Mouse (Mus musculus) adrenal gland, postnatal 14 days (tissue): ENCODE measurements at regions not wholly inside any gene's neighbourhood (a gene's known extent, or its start where the extent isn't known, plus 50 kb on each side); places are given as distances from the start of the nearest gene placed in this dataset.

Source experiments
- DNase-seq: peaks from one replicate; pipeline ENCODE4 v3.0.0; 2021; ENCODE audit warnings: mixed read lengths

DNA sequence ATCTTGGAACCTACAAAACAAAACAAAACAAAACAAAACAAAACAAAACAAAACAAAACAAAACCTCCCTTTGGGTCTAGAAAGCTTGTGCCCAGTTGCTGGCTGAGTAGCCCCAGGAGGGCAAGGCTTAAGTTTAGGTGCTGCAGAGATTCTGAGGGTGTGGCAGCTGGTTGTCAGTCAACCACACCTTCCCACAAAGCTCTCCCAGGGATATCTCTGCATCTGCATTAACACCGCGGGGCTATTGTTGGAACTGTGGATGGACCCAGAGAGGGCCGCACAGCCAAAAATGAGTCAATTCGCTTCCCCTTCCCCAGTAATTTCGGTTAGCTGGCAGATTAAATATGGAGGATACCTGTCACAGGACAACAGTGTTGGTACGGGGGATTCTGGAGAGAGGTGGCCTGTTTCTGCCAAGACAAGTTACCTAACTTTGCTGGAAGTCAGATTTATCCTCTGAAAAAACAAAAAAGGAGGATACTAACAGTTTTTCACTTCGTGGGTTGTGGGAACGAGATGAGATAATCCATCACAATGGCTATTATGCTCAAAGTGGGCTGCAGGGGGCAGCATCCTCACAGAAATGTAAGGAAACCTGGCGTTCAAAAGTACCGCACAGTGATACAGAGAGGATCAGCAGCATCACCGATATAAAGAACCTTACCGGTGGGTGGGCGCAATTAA, 96.7 kb downstream of the 1500009L16Rik start:
- DNase-seq = peak; percentile 80

DNA sequence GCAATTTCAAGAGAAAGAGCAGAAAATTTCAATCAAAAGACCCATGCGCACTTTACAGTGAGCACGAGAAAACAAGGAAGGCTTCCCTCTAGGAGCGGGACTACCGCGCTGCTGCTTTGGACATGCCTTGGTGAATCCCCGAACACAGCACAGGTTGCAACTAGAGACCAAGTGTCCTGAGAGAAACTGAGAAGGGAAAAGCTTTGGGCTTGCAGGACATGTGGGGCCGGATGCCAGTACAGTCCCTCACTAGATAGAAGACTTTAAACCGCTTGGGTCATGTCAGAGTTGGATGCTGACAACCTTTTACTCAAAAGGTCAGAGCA, 97.2 kb downstream of the 1500009L16Rik start:
- DNase-seq = no peak

DNA sequence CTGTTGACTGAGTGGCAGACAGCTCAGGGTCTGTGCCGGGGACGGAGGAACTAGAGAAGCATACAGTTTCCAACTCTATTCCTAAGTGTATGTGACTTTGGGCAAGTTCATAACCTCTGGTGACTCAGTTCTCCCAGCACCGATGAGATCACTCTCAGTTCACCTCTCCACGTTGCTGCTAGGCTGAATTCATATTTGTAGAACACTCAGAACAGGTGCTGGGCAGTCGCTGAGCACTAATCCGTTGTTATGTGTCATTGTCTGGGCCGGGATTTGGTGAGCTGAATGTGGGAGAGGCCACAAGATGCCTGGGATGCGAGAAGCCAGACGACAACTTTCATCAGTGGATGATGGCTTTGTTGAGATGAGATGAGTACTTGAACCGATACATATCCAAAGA, 98.4 kb downstream of the 1500009L16Rik start:
- no peak for DNase-seq

DNA sequence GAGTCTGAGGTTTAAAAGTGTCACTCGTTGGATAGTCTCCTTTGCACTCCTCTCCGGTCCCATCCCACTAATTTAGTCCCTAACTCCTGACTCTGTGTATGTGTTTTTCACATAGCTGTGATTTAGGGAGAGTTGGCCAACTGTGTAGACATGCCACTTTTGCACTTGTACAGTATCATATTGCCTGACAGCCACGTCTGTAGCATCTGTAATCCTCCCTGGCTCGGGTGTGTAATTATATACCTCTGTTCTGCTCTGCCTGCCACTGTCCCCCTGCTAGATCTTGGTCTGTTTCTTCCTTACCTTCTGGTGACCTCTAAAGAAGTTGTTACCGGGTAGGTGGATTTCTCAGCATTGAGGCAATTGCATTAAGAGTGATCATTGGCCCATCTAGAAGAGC, 103.4 kb downstream of the 1500009L16Rik start:
- no peak for DNase-seq

DNA sequence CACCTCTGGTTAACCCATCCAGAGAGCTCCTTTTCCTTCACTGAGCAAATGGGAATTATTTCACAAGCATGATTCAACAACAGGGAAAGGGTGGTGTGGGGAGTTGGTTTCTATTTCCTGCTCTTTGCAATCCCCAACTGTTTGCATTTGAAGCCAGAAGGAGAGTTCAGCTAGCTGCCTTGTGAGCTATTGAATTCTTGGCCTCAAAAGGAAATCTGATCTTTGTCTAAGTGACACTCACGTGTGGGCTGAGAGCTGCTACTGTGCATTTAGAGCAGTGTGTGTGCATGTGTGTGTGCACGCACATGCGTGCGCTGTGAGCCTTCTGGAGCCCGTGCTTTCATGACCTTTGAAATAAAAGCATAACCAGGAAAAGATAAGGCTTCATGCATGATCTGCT, 113.7 kb downstream of the 1500009L16Rik start:
- no peak for DNase-seq

DNA sequence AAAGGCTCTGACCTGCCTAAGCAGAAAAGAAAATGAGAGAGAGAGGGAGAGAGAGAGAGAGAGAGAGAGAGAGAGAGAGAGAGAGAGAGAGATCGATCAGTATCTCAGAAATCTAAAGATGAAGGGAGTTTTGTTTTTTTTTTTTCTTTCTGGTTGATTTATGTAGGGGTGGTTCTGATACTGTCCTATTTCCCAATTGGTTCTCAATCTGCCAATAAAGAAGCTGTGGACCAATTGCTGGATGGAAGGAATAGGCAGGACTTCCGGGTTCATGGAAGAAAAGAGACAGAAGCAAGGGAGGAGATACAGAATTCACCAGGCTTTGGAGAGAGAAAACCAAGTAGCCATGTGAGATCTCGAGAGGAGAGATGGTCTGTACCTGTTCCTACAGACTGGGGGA, 117.6 kb downstream of the 1500009L16Rik start:
- DNase-seq = no peak

DNA sequence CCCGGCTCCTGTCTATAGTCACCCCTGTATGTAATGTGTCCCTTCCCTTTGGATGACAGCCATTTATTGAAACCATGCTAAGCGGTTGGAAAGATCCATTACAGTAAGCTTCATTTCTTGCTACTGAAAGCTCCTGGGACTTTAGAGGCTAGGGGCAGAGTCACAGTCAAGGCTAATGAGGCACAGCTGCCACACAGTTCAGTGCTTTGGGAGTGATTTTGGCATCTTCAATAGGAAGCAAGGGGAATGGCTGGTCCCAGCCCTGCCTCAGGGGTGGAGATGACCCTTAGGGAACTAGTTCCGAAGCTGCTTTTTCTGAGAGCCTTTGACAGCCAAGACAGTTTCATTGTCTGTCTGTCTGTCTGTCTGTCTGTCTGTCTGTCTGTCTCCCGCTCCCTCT, 128.2 kb downstream of the 1500009L16Rik start:
- DNase-seq = no peak

DNA sequence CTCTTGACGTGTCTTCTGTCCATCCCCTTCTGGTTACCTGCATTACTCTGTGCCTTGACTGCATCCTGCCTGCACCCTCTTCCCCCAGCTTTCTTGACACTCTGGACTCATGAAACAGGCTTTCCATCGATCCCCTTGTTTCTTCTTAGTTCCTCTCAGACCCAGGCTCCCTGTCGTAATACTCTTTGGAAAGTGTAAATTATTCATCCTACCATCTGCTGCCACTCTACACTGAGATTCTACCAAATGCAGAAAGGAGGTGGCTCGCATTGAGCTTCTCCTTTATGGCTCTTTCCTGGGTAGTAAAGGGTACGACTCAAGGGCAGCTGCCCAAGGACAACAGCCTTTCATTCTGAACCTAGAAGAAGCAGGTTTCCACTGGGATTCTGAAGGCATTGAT, 129.5 kb downstream of the 1500009L16Rik start:
- no peak for DNase-seq

DNA sequence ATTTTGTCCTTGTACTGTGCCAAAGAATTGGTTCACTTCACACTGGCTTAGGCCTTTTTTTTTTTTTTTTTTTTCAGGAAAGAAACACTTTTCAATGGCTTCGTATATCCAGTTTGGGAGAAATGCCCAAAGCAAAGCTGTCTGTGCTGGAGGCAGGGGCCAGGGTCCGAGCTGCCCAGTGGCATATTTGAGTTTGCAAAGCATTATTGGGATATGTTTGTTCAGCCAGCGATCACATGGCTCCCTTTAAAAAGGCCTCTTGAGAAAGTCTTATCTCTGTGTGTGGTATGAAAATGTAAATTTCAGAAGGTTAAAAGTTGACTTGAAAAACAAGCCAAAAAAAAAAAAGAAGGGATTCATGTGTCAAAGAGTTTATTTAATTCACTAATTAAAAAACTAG, 130.1 kb downstream of the 1500009L16Rik start:
- DNase-seq = no peak

DNA sequence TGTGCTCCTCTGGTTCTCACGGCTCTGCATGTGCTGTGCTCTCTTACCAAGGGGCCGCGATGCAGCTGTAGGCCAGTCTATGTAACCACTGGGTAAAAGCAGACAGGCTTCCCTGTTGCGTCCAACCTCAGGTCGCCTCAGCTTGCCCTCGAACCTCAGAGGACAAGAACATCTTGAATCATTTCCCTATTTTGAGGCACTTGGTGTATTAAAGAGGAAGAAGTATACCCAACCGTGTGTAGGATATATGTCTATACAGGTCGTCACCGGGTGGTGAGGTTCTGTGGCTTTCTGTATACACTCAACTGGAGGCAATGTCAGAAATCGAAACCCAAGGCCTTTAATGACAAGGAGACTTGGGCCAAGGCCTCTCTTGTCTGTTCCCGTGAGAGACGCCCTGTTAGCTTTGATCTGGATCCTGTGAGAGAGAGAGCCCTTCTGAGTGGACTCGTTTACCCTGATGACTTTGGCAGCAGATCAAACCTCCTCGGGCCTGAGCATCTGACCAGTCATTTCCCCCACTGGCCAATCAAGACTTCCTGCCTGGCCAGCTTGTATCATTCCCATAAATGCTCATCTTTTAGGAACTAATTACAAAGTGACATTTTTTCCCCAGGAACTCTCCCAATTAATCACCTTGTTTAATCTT, 135.3 kb downstream of the 1500009L16Rik start:
- peak; percentile 62 for DNase-seq

DNA sequence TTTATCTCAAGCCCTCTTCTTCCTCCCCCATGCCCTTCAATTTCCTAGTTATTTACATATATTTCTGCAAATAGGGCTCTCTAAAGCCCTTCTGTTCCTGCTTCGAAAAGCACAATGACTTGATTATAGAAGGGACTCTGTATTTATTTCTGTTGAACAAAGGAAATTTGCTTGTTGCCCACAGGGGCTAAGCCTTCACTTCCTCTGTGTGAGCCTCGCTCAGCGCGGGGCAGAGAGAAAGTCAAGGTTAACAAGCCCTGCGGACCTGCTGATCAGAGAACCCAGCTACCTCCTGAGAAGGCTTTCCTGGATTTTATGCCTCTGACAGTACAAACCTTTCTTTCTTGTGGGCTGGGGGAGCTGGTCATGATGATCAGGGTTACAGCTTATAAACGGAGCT, 136.0 kb downstream of the 1500009L16Rik start:
- DNase-seq = no peak

DNA sequence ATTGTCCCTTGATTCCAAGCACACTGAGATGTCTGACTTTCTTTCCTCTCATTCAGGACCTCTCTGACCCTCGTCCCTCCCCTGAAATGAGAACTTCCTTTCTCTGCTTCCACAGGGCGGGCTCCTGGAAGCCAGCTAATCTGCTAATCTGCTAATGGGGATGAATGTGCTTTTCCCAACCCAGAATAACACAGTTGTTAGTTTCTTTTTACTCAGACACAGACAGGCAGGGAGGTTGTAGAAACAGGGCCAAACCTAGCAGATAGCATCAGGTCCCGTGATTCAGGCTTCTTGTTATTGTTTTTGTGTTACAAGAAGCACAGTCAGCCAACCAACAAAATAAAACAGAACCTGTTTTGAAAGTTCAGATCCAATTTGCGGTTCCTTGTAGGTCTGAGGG, 137.0 kb downstream of the 1500009L16Rik start:
- DNase-seq = no peak

DNA sequence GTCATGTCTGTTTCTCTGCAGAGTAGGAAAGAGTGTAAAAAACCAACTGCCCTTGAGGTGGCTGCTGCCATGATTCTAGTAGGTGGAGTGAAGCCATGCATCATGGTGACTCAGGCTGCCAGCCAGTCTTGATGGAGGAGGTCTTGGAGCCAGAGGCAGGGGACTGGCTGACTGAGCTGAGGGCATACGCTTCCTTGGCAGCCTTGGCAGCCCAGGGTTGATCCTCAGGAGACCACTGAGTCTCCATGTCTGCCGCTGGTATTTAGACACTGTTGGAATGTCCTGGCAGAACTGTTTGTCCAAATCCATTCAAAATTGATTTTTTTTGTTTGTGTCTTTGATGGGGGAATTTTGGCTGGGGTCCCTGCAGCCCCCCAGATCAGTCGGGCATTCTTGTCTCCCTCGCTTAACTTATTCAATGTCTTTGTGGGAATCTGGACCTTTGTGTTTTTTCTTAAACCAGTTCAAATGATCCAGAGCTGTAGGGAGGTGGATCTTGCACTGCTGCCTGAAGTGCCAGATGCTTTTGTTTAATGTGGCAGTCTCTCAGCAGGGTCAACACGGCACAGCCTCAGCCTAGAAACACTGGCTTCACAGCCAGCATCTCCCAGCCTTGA, 139.0 kb downstream of the 1500009L16Rik start:
- DNase-seq = peak; percentile 71

DNA sequence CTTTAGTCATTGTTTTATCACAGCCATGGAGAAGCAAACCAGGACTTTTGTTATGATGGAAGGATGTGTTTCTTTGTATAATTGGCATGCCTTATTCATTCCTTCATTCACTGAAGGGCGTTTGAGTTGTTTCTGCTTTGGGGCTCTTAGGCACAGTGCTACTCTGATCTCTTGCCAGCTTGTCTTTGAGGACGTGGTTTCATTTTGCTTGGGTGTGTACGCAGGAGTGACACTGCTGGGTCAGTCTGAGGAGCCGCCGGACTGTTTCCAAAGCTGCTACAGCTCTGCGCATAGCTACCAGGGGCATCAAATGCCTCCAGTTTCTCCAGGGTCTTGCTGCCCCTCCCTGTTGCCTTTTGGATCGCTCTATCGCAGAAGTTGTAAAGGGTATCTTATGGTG, 141.9 kb downstream of the 1500009L16Rik start:
- peak; percentile 34 for DNase-seq

DNA sequence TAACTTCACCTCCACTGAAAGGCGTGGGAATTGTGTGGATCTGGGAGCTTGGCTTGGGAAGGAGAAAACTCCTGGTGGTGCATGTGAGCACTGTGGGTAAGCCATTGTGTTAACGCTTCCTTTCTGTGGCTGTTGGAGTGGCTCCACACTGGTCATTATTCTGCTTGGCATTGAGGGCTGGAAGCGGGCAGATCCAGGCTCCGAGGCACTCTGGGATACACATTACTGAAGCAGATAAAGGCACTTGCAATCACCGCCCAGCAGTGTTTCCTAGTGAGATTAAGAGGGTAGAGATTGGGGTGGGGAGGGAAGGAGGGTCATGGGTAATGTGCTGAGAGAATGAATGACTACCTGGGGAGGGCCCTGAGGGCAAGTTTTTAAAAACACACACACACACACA, 143.3 kb downstream of the 1500009L16Rik start:
- no peak for DNase-seq

DNA sequence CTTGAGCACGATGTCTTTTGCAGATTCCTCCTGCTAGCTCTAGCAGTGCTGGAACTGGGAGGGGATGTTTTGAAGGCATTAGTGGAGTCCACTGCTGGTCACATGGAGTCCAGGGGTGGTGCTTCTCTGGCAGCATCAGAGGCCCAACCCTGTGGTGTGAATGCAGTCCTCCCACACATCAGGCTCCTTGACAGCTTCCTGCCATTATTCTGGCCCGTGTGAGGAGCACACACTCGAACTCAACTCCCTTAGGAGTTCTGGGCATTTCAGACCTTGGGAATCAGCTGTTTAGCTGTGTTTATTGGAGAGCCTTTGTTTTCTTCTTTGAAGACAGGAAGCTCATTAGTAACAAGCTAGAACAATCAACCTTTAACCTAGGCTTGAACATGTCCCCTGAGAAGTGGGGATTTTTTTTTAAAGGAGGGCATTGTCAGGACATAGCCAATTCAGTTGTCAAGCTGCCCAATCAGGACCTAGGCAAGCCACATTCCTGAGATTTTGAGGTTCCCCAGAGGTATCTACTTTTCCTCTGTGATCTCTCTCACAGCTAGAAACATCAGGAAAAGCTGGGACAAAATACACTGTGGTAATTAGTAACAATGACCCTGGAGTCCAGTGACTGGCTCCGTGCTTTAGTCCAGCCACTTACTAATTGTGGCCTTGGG, 149.2 kb downstream of the 1500009L16Rik start:
- DNase-seq = no peak

DNA sequence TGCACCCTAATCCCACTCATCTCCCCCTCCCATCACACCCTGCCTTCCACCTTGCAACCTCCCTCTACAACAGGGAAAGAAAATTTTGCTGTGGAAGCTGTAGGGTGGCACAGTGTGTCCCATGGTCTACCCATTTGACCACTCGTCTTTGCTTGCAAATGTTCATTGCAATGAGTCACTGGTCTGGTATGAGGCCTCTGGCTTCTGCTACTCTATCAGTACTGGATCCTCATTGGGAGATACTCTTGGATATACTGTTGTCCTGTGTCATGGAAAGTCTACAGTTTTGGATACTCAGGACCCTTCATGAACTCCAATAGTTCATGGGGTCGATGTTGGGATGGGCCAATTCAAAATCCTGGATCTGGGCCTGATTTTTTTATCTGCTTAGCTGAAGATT, 156.1 kb downstream of the 1500009L16Rik start:
- no peak for DNase-seq

DNA sequence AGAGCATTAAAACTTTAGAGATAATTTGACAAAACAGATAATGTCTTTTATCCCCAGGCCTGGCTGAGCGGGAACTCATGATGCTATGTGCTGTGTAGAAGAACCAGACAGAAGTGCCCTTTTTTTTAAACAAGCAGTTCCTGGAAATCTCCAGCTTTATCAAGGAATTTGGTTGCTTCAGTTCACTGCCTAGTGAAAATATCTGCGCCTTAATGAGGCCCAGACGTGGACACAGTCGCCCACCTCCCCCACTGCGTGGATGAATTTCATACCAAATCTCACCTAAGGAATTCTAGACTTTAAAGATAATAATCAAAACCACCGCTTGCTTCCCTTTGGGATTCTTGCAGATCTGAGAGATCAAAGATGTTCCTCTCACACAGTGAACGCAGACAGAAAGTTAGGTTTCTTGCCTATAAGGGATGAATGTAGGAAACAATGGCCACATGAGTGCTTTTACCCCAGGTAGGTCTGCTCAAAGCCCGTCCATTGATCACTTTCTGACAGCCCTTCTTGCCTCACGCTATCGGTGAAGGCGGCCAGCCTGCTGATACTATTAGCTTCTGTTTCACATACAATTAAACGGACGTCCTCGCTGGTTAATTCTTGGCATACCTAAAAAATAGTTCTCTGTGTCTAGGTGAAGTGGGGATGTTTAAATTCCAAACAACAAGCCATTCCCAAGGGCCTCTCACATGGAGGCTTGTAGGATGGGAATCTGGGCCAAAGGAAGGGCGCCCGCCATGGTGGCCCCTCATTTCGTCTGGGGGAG, 159.6 kb downstream of the 1500009L16Rik start:
- DNase-seq = no peak

DNA sequence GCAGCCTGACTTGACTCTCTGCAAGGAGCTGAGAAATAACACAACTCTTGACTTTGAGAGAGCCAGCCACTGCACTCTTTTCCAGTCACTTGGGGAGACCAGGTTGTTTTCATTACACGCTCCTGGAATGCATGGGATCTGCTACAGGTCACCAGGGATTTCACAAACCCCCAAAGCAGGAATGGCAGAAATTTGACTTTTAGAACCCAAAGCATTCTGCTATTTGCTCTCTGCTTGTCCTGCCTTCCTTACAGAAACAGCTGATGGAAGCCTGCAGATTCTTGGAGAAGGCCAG, 160.2 kb downstream of the 1500009L16Rik start:
- DNase-seq = no peak

DNA sequence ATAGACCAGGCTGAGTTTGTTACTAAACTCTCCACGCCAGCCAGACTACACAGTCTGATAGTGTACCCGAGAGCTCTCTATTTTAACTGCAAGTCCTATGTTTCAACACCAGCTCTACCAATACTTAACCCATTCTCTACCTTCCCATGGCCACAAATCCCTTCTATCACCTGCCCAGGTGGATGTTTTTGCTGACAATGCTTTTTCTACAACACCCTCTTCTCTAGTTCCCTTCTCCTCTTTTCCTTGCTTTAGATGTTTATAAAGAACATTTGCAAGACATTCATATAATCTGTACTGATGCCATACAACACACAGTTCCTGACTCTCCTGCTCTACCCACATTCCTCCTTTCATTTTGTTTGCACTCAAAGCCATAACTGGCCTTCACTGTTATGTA, 161.9 kb downstream of the 1500009L16Rik start:
- DNase-seq = no peak

DNA sequence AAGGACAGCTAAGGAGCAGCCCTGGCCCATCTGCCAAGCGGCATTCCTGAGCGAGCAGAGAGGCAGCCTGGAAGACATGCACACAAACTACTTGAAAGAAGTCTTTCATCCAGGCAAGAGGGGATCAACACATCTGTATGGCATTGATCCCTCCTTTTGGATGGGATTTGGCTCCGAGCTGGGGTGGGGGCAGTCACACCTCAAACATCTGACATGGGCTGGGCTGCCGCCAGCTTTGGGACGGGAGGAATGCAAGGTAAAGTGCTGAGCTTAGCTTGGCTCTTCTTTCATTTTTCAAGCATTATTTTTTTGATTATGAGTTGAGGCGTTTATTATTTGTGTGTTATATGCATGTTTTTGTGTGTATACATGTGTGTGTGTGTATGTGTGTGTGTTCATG, 165.9 kb downstream of the 1500009L16Rik start:
- DNase-seq = no peak

DNA sequence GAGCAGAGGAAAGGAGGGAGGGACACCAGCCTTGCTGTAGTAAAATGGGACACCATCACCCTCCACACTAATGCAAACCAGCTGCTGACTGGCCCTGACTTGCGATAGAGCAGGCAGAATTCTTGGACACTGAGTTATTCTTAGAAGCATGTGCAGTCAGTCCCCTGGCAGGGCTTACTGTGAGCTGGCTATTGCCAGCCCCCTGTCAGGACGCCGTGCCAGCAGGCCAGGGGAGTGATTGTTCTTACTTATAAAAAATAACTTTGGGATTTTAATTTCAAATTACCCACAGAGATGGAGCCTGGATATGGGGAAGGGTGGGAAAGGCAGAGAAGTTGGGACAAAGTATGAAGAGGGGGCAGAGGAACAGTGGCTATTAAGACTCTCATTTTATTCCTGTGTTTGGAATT, 173.1 kb downstream of the 1500009L16Rik start:
- peak; percentile 15 for DNase-seq

DNA sequence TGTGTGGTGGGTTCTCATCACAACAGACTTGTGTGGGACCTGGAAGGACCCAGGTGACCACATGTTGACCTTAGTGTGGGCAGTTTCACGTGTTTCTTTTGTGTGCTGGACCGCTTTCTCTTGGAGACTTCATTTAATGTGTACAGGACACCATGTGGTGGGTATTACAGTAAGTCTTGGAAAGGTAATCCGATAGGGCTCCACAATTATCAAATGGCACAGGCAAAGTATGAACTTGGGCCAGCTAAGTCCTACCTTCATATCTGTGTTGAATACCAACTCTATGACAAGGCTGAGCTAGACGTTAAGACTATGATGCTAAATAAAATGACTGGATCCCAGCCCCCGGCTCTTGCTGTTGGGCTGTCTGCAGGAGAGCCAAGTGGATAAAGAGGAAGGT, 173.5 kb downstream of the 1500009L16Rik start:
- no peak for DNase-seq
